Mouse (Mus musculus) left cerebral cortex, adult 2 months (tissue): ENCODE measurements around the gene Cdk10. TPM values are rescaled to one million over a fixed set of nuclear protein-coding genes. Genes with fewer than 3 reads are reported as not detected.
"Not testable (repeated sequence)": the region's sequence is repeated elsewhere in the genome, so short reads cannot be mapped to it uniquely, and the experiment has no call there.

ENCODE experiments used
- DNase-seq, 2 experiments: peaks; one replicate each; pipeline ENCODE4 v3.0.0; 2021 to 2022; ENCODE audit warnings: low spot score in 2 of 2, mixed read lengths in 1 of 2; ENCODE audit errors: extremely low spot score in 1 of 2
- H3K27ac ChIP-seq: fragments of 200-600 bp; 2 replicates; pipeline ENCODE4 v1.8.1; 2022
- H3K4me3 ChIP-seq: fragments of 200-600 bp; 2 replicates; pipeline ENCODE4 v1.8.1; 2022
- CTCF ChIP-seq: fragments of 200-600 bp; IDR thresholded peaks from 2 replicates; pipeline ENCODE4 v1.8.1; 2022; ENCODE audit warnings: antibody characterized with exemption, mild to moderate bottlenecking, moderate library complexity
- intact Hi-C: fragments of 180-260 bp; cut with DNase I; formaldehyde crosslinking; loops from one replicate; pipeline ENCODE4 v1.15.1; 2025
- total RNA-seq, 2 experiments: library from RNA; stranded (reverse); gene quantifications; 2 replicates each; pipeline ENCODE4 v1.2.3; 2021

Cdk10 gene
- total RNA-seq, 2 experiments from 2014 or later: 101 to 111 TPM

DNA sequence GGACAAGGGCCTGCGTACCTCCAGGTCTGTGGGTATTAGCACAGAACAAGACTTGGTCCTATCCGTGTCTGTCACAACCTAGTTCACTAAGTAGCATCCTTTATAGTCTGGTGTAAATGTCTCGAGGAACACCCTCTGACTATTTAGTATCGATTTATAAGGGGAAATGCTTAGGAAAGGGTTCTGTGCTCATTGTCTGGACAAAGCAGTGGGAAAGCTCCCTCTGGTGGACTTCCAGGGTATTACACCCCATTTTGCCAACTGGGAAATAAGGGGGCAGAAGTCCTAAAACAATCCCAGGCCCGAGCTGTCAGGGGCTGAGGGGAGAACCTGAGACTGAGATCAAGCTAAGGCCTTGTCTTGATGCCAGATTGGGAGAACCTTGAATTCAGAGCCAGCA, 22.4 kb upstream of the Cdk10 start:
- peak; percentile 94 for TF ChIP-seq CTCF
- intact Hi-C loops: loop anchor here (1.0 kb wide), 1 partner anchor 96 kb away; no protein-coding TSS in a partner anchor
- DNase-seq: peak; percentile 68 to 84
- H3K4me3 ChIP-seq: no peak overlapping the region
- no peak overlapping the region for H3K27ac ChIP-seq

DNA sequence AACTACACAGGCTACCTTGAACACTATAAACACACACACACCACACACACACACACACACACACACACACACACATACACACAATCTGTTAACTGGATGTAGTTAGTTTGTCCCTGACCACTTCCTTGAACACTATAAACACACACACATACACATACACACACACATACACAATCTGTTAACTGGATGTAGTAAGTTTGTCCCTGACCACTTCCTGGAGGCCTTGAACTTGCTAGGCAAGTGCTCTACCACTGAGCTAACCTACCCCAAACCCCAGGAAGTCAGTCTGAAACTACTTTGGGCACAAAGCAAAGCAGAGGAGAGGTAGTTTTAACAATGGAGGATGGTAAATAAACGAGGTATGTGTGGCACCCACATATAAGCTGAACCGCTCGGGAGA, 21.1 kb upstream of the Cdk10 start:
- DNase-seq: no peak
- intact Hi-C loops: no loop called here

DNA sequence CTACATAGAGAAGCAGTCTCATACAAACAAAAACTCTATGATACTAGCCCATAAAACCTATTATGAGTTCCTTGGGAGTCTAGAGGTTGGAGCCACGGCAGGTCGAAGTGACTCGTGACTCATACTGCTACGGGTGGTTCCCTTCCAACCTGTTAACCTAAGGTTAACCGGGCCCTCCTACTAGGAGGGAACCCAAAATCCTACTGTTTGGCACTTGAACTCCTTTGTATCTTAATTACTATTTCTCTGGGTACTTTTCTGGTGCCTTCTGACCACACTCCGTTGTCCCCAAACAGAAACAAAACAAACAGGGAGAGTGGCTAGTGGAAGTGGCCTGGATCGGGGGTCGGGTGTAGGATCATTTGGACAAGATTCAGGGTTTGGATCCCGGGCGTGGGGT, 12.8 kb upstream of the Cdk10 start:
- TF ChIP-seq CTCF: no peak
- H3K4me3 ChIP-seq: peak overlapping the region; percentile 98
- DNase-seq: no peak
- H3K27ac ChIP-seq: peak overlapping the region; percentile 94
- intact Hi-C loops: no loop called here

More for the DNA sequence above, 21.1 kb upstream of the Cdk10 start:
- H3K27ac ChIP-seq: no peak overlapping the region
- no peak for TF ChIP-seq CTCF
- no peak overlapping the region for H3K4me3 ChIP-seq

DNA sequence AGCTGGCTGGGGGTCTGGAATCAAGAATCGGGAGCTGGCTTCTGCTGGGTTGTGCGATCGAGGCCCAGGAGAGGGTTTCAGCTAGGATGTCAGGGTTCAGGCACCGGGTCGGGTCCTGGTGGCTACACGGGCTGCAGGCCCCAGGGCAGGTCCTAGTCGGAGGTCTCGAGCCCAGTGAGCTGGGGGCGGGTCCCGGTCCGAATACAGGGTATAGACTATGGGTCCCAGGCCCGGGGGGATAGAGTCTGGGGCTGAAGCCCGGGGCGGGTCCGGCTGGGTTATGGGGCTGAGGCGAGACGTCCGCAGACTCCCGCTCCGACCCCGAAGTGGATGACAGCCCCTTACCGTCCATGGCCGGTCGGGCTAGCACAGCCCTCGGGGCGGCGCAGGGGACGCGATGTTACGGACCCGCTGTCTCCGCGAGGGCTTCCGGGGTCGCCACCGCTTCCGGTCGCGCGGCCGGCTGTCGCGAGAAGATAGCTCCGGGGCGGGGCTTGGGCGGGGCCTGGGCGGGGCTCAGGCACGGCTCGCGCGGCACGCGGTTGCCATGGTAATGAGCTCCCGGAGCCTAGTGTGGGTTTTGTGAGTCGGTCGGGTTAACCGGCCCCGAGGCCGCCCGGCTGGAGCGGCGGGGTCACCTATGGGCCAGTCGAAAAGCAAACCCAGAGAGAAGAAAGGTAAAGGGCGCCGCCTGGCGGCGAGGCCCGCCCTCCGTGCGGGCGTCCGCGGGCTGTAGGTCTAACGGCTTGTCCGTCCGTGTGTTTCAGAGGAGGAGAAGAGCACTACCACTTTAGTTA, 12.1 kb upstream of the Cdk10 start, which contains the start of the genes Chmp1a and Spata33:
Gene Chmp1a (minus strand): TSS at position 443 of the 797 bp plus-strand sequence.
Gene Spata33 (plus strand): TSS at position 512 of the 797 bp plus-strand sequence.
- peak; percentile 76 for TF ChIP-seq CTCF
- intact Hi-C loops: no loop called here
- Histone ChIP-seq H3K27ac (peak within 1 kb of the TSS; percentile 94), H3K4me3 (peak within 1 kb of the TSS; percentile 98)
- DNase-seq: peak; percentile 84 to 87

DNA sequence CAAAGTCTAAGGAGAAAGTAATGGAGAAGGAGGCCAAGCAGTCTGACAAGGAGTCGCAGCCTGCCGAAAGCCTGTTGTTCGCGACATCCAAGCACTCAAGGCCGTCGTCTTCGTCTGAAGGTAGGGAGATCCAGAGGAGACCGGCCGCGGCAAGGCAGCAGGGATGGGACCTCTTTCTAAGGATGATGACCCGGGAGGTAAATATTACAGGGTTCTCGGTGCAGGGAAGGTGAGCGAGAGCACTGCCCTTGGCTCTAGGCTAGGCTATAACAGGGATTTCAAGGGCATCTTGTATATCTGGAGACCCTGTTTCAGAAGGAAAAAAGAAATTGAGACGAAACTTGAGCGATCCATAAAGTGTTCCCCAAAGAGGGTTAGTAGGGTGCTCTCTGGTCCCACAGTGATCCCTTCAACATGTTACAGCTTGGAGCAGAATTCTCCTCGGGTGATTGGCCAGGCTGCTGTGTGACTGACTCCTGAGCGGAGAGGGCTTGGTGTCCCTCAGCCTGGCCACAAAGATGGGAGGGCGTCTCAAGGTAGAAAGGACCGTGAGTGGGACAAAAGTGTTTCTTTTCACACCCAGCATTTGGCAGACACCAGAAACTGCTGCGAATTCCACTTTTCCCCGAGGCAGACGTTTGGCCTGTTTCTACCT, 11.4 kb upstream of the Cdk10 start:
- H3K27ac ChIP-seq: peak overlapping the region; percentile 94
- intact Hi-C loops: no loop called here
- no peak for DNase-seq

DNA sequence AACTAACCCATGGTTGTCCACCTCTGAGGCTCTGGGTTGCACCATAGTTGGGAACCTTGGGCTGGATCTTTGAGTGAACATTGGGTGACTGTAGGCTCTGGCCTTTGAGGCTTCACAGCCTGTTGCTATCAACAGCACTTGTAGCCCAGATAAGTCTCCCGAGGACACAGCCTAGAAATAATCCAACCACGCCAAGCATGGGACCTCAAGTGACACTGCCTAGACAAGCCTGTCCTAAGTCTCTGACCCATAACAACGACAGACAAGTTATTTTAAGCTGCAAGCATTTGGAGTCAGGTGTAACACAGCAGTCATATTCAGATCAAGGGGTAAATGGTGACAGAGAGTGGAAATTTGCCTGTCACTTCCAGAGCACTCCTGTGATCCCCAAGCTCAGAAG, 9.2 kb upstream of the Cdk10 start:
- TF ChIP-seq CTCF: no peak
- Histone ChIP-seq H3K4me3 (no peak overlapping the region), H3K27ac (no peak overlapping the region)
- no peak for DNase-seq
- intact Hi-C loops: no loop called here

More for the DNA sequence above, 11.4 kb upstream of the Cdk10 start:
- no peak for TF ChIP-seq CTCF
- H3K4me3 ChIP-seq: peak overlapping the region; percentile 98

DNA sequence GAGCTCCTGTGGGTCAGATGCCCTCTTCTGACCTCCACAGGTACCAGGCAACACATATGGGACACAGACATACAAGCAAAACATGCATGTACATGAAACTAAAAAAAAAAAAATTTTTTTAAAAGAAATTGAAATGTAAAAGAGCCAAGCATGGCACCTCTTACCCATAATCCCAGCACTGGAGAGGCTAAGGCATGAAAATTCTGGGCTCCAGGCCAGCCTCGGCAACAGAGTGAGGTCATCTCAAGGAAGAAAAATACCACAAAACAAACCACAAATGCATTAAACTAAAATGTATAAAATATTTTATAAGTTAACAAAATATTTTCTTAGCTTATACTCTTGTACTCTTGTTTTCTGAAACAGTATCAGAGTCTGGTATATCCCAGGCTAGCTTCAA, 3.7 kb upstream of the Cdk10 start:
- no peak for TF ChIP-seq CTCF
- intact Hi-C loops: no loop called here
- Histone ChIP-seq H3K27ac (no peak overlapping the region), H3K4me3 (no peak overlapping the region)
- no peak for DNase-seq

DNA sequence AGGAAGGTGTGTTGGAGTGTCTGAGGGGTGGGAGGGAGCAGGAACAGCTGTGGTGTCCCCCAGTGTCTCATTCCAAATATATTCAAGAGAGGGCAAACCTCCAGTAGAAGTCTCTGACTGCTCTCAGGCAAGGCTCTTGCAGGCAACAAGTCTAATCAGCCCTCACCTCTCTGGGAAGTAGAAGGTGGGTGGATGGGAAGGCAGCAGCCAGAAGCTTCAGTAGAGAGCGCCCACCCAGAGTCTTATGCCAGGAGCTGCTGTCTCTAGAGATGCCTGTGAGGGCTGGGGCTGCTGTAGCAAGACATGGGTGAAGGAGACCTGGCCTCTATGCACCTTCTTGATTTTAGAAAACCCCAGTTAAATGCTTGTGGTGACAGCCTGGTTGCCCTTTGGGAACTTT, 3.8 kb downstream of the Cdk10 start:
- no peak for TF ChIP-seq CTCF
- Histone ChIP-seq H3K4me3 (no peak overlapping the region), H3K27ac (peak overlapping the region; percentile 37; the same call in 1 of the 2 replicates)
- peak in 1 of 2 experiments; percentile 28 for DNase-seq
- intact Hi-C loops: no loop called here

DNA sequence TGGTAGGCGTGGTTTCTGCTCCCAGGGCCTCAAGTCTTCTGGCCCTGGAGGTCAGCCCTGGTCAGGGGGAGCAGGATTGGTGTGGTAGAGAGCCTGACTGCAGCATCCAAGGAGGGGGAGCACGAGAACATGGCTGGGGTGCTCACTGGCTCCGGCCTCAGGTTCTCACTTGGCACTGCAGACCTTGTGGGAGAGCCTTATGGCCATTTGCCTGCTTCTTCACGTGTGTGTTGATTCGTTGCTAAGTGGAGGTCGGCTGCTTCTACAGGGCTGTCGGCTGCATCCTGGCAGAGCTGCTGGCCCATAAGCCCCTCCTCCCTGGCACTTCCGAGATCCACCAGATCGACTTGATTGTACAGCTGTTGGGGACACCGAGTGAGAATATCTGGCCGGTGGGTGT, 5.7 kb downstream of the Cdk10 start:
- intact Hi-C loops, H3K27ac ChIP-seq, DNase-seq, H3K4me3 ChIP-seq: not testable (repeated sequence)

DNA sequence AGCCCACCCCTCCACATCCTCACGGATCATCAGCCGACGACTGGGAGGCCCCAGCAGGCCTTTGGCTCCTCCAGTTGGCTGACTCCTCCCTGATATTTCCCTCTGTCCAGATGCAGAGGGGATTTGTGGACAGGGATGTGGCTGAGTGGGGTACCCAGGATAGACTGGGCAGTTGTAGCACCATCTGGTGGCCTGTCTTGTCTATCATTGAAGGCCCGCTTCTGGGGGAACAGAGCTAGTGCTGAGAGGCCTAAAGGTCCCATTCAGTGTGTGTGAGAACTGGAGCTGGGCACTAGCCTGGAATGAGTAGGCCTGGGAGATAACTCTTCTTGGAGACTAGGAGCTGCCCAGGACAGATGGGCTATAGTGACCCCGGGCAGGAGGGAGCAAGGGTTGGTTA, 7.1 kb downstream of the Cdk10 start:
- intact Hi-C loops: no loop called here
- Histone ChIP-seq H3K4me3 (no peak overlapping the region), H3K27ac (peak overlapping the region; percentile 93; the same call in 1 of the 2 replicates)
- no peak for DNase-seq
- peak; percentile 33; the same call in 1 of the 2 replicates for TF ChIP-seq CTCF

DNA sequence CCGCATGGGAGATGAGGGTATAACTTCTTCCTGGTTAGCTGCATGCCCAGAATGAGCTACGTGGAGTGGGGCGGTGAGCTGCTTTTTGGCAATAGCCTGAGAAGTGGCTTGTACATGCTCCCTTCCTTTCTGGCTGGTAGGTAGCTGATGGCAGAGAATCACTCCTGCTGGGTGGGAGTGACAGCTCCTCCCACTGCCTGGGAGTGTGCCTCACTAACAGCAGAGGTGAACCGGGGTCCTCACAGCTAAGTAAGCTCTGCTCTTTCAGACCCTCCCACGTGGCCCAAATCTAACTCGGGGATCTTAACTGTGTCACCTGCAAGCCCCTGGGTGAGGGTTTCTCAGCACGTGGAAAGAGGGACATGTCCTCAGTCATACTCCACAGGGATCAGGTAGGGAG, 7.9 kb downstream of the Cdk10 start:
- Histone ChIP-seq H3K27ac (peak overlapping the region; percentile 93), H3K4me3 (no peak overlapping the region)
- no peak for TF ChIP-seq CTCF
- intact Hi-C loops: no loop called here
- DNase-seq: peak in 1 of 2 experiments; percentile 34

DNA sequence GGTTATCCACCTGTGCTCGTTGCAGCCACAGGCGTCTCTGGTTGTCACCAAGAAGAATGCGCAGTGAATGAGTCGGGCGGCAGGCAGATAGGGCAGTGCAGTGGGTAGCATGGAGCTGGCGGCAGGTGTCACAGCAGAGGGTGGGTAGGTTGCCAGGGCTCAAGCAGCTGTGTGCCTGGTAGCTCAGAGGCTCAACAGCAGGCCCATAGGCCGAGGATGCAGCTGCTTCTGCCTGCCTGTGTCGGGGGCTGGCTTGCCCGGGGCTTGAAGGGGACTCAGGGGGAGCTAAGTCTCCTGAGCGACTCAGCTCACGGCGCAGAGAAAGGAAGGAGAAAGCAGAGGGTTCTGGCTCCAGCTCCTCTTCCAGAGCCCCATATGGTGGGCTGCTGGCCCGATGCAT, 8.7 kb downstream of the Cdk10 start:
- intact Hi-C loops: no loop called here
- H3K27ac ChIP-seq: peak overlapping the region; percentile 93
- H3K4me3 ChIP-seq: peak overlapping the region; percentile 74
- DNase-seq: peak in 1 of 2 experiments; percentile 28
- no peak for TF ChIP-seq CTCF
